Mouse (Mus musculus): ENCODE data around the gene Ccr10. TPM values are rescaled to one million over a fixed set of nuclear protein-coding genes. Genes with fewer than 3 reads are reported as not detected.
"Not testable (repeated sequence)": the region's sequence is repeated elsewhere in the genome, so short reads cannot be mapped to it uniquely, and the experiment has no call there.

Ccr10 gene
- total RNA-seq, 2 experiments from 2014 or later, result not detected

DNA sequence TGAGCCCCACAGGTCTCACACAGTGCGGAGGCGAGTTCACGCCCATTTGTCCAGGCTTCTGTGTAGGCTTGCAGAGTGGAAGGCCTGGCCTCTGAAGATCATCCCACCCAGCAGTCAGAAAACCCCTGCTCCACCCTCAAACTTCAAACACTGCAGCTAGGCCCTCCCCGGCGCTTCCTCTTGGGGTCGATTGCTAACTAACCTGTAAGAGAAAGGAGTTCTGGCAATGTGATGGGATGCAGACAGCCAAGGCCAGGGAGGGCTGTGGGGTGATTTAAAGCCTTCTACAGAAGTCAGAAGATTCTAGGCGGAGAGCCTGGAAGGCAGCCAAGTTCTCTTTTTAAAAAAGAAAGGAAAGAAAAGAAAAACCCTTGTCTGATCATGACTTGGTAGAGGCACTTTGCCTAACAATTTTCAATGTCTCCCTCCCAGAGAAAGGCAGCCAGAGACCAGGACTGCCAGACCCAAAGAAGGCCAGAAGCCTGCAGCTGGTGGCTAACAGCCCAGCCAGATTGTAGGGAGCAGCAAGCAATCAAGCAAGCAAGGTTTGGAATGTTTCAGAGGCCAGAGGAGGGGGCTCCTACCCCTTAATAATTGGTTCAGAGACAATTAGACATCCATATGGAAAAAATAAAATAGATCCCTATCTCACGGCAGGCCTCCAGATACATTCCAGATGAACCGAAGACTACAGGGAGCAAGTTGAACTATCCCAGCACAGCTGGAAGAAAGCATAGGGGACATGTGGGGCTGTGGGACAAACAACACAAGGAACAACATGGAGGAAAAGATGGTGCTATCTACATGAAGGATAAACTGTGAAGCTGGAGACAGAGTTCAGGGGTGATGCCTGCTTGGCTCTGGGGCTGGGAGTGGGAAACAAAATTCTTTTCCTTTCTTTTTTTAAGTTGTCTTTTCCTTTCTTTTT lies 25.8 kb downstream of the Ccr10 start:
- DNase-seq, result peak; percentile 58

DNA sequence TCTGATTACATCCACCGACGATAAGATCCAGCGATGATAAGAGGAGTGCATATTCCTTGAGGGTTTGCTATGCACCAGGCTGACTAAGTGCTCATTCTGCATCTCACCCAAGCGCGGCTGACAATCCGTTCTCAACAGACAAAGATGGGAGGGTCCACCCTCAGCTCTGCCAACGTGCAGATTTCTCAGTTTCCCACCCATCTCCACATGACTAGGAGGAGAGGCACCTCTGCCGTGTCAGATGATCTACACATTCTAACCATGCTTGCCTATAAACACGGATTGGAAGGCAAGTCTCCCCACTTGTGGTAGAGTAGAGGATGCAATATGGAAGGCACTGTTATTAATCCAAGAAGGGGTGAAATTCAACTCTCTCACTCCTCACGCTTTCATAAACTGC lies 26.5 kb downstream of the Ccr10 start:
- no peak for DNase-seq

- DNase-seq, result no peak
These were observed 28.9 kb downstream of the Ccr10 start for GRCm38 (mm10) chr11:101146377-101146776.

- no peak for DNase-seq
These were observed 31.7 kb downstream of the Ccr10 start for GRCm38 (mm10) chr11:101143338-101144225.

DNA sequence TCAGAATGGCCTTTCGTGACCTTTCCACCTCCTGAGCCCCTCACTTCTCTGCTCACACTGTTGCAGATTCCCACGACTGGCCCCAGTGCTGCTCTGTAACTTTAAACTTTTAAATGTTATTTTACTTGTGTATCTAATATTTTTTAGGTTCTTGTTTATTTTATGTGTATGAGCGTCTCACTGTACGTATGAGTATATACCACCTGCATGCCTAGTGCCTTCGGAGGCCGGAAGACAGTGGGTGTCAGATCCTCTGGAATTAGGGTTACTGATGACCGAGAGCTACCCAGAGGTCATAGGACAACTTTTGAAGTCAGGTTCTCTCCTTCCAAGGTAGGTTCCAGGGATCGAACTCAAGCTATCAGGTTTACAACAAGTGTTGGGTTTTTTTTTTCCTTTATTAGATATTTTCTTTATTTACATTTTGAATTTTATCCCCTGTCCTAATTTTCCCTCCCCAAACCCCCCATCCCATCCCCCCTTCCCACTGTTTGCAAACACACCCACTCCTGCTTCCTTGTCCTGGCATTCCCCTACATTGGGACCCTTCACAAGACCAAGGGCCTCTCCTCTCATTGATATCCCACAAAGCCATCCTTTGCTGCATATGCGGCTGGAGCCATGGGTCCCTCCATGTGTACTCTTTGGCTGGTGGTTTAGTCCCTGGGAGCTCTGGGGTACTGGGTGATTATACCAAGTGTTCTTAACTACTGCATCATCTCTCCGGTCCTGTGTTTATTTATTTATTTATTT lies 32.9 kb downstream of the Ccr10 start:
- no peak for DNase-seq

DNA sequence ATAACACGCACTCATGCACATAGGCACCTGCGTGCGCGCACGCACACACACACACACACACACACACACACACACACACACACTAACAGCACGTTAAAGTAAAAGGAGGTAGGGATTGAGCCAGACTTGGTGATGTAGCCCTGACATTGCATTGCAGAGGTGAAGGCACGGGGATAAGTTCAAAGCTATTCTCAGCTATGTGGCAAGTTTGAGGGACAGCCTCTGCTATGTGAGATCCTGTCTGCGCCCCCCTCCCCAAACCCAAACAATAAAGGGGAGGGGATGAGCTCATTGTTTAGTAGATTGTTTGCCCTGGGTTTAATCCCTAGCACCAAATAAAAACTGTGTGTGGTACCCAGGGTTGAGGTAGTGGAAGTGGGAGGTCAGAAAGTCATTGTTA lies 34.2 kb downstream of the Ccr10 start:
- DNase-seq, result no peak

DNA sequence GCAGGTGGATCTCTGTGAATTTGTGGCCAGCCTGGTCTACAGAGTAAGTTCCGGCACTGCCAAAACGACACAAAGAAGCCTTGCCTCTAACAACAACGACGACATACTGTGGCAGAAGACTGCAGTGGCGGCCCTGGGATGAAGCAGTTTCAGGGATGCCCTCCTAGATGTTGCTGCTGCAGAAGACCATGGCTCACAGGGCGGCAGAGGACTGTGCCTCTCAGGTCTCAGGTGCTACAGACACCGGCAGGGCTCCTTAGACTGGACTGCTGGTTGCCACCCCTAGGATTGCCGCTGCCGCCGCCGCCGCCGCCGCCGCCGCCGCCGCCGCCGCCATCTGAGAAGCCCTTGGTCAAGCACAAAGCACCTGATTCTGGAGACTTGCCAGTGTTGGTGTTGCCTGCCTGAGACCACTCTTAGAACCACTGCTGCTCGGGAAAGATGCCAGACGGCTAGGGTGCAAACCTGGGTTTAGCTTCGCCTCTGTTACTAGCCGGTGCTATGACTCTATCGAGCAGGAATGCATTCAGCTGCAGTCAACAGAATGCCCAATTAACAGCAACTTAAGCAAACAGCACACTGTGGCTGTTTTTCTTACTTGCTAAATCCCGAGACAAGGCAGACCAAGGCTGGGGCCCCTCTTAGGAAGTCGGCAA lies 35.0 kb downstream of the Ccr10 start:
- DNase-seq, result peak; percentile 63

DNA sequence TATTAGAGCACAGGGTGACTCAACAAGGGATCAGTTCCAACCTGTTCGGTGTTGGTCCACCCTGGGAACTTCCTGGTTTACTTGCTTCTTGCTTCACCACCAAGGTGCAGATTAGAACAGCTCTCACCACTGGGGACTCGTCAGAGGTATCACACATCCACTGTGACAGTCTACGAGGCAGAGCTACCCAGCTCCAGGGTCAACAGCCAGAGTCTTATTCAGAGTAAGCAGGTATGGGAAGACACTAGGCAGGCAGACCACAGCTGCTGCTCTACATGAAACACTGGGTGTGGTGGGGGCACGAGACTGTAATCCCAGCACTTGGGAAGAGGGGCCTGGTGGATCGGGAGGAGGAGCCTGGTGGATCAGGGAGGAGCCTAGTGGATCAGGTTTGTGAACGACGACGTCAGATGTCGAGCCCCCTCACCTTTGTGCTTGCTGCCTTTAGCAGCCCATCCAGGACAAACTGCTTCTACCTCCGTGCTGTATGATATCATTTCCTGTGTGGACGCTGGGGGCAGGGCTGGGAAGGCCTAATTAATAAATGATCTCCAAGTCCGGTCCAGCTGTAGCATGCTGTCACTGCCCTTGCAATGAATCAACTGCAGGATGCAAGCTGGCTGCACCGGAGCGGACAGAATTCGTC lies 36.6 kb downstream of the Ccr10 start:
- DNase-seq, result peak; percentile 46

GRCm38 (mm10) chr11:101137000-101137399 lies 38.2 kb downstream of the Ccr10 start:
- DNase-seq, result no peak

GRCm38 (mm10) chr11:101134217-101134865 lies 40.9 kb downstream of the Ccr10 start:
- DNase-seq, result peak; percentile 49

- no peak for DNase-seq
These were observed 42.2 kb downstream of the Ccr10 start for GRCm38 (mm10) chr11:101133037-101133436.

- DNase-seq, result peak; percentile 53
These were observed 43.5 kb downstream of the Ccr10 start for GRCm38 (mm10) chr11:101131701-101132100.

- no peak for DNase-seq
These were observed 44.1 kb downstream of the Ccr10 start for GRCm38 (mm10) chr11:101131187-101131586.

DNA sequence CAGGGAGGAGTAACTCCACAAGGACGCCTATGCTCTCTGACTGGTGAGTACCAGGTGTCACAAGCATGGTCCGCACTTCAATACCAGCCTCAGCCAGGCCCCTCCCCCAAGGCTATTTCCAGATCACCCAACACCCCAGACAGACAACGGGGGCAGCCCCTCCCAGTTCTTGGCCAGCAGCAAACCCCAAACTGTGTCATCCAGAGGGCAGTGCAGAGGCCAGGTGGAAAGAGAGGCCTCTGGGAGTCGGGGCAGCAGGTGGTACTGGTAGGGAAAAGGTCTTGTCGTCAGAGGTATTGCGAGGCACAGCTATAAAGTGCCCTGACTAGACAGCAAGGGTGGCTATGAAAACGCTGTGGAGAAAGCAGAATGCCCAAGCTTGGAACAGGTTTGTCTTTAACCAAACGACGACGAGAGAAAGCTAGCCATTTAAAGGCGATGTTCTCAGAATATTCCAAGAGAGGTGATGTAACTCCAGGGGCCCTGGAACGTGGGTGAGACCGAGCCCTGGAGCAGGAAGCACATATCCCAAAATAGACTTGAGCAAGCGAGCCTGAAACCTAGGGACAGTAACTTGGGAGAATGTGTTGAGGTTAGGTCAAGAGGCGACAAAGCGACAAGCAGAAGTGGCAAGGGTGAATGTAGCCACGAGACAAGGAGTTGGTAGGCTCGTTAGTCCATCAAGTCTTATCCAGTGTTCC lies 45.0 kb downstream of the Ccr10 start:
- peak; percentile 84 for DNase-seq

DNA sequence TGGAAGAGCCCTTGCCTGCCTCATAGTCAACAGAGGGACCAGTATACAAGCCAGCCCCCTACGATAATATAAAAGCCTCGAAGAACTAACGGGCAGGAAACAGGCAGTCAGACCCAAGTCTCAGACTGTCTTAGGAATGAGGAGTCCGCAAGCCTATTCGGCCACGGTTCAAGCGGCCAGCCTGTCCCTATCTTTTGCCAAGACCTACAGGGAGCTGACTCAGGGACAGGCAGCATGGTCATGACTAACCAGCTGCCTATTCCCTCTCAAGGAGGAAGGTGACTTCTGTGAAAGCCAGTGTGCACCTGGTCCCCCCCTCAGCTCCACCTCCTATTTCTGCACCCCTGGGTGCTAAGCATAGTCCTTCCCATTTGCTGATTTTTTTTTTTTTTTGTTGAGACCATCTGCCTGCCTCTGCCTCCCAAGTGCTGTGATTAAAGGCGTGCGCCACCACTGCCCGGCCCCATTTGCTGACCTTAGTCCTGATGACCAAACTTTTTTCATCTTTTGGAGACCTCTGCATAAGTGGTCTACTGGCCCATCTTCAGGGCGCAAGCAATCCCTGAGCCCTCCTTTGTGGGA lies 46.2 kb downstream of the Ccr10 start:
- no peak for DNase-seq

DNA sequence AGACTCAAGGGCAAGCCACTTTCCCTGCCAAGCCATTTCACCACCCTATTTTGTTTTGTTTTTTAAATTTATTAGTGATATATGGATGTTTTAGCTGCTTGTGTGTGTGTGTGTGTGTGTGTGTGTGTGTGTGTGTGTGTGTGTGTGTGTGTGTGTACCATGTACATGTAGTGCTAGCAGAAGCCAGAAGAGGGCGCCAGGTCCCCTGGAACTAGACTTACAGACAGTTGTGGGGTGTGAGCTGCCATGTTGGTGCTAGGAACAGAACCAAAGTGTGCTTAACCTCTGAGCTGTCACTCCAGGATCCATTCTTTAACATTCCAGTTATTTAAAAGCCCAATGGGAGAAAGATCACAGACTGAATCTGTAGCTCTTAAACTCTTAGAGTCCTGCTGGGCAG lies 48.2 kb downstream of the Ccr10 start:
- peak; percentile 31 for DNase-seq

GRCm38 (mm10) chr11:101125008-101125407 lies 50.2 kb downstream of the Ccr10 start:
- DNase-seq, result not testable (repeated sequence)

DNA sequence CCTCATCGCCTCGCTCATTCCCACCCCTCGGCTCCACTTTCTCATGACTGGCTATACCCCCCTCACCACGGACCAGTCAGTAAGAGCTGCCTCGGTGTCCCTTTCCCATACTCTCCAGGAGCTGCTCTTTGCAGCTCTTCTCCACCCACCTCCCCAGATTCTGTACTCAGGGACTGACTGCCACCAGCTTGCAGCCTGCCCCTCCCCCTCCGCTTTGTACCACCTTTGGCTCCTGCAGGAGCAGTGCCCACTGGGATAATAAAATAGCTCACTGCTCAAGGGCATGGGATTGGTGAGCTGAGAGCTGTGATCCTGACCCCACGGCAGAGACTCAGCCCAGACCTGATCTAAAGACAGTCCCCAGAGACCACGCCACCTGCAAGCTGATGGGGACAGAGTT lies 50.7 kb downstream of the Ccr10 start:
- DNase-seq, result not testable (repeated sequence)
